Mouse (Mus musculus) left cerebral cortex, adult 18-20 months (tissue): ENCODE data around the gene Card9. TPM values are rescaled to one million over a fixed set of nuclear protein-coding genes. Genes with fewer than 3 reads are reported as not detected.

ENCODE experiments used
- DNase-seq, 2 experiments: peaks; one replicate each; pipeline ENCODE4 v3.0.0; 2021 to 2022; ENCODE audit warnings: low spot score in 2 of 2, mixed read lengths in 1 of 2
- total RNA-seq, 2 experiments: library from RNA; stranded (reverse); gene quantifications; 2 replicates each; pipeline ENCODE4 v1.2.3; 2021

The Card9 gene
- total RNA-seq, 2 experiments from 2014 or later: 1.2 to 2.6 TPM

DNA sequence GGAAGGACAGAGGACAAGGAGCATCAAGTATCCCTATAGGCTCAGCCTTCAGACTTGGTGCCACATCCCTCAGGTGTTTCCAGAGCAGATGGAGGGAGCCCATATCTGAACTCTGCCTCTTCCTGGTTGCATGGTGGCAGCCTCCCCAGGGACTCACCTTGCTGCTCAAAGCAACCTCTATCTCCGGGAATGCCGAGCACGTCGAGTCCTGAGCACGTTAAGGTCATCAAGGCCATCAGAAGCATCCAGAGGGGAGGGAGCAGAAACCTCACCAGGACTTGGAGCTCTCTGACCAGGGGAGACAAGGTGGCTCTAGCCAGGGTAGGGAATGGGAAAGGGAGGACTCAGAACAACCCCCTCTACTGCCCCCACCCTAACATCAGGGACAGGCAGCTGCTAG lies 2.8 kb upstream of the Card9 start:
- DNase-seq: no peak

DNA sequence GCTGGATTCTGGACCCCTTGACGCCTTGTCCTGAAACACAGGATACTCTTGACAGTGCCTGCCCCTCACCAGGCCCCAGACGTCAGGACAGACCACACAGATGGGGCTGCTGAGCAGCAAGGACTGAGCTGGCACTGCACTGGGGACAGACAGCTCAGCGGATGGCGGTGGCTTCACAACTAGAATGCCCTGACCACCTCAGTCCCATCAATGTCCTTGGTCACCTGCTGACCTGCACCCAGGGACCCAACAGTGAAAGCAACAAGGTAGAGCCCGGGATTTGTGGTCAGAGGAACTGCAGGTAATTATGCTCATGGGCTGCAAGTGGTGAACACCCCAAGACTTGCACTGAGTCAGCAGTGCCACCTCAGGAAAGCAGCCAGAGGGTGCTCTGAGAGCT lies 2.3 kb upstream of the Card9 start:
- no peak for DNase-seq

DNA sequence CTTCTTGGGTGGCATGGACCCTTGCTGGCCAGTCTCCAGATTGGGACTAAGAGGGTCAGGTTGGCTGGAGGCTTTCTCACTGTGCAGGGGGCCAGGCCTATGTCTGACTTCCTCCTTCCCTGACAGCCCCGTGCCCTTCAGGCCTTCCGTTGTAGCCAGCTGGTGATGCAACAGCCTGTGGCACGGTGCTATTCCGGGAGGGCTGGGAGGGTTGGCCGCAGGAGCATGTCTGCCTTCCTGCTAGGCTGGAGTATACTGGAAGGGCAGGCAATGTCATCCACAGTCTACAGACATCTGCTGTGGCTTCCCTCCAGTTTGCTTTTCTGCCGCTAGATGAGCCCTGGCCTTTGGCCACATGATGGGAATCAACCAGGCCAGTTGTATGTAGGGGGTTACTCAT lies 735 bp downstream of the Card9 start:
- DNase-seq: peak in 1 of 2 experiments; percentile 1

DNA sequence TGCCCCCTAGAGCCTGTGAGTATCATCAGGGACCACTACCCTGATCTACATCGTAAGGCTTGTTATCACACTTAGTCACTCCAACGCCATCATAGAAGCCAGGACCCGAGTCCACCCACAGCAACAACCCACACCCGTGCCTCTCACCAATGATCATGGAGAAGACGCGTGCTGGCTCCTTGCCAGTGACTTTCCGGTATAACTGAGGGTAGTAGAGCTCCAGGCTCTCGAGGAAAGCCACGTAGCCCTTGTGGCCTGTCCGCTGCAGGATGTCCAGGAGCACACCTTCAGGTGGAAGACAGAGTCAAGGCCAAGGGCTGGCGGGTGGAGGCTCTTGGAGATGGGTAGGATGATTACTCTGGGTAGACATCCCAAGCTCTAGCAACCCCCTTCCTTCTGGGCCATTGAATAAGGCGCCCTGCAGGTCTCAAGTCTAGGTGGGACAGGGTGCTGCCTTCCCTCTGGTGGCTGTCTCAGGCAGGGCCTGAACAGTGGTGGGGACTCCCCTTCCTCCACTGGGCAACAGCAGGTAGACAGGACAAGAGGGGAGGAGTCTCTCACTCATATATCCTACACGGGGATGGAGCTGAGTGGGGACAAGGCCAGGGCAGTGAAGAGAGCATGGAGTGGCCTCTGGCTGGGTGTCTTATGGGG lies 1.9 kb downstream of the Card9 start:
- peak in 1 of 2 experiments; percentile 7 for DNase-seq

GRCm38 (mm10) chr2:26357484-26357883 lies 3.2 kb downstream of the Card9 start:
- no peak for DNase-seq

DNA sequence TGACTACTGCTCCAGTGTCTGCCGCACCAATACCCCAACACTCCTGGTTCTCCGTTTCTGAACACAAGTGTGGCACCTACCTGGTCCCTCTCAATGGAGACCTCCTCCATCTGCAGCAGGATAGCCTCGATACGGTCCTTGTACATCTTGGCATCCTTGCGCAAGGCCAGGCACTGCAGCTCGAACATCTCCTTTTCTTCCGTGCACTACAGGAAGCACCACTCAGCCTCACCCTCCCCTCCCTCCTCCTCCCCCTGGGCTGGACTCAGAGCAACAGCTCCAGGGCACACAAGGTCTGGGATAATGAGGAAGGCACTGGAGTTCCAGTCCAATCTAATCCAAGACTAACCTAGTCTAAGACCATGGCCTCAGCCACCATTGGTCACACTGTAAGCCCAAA lies 4.0 kb downstream of the Card9 start:
- DNase-seq: no peak

DNA sequence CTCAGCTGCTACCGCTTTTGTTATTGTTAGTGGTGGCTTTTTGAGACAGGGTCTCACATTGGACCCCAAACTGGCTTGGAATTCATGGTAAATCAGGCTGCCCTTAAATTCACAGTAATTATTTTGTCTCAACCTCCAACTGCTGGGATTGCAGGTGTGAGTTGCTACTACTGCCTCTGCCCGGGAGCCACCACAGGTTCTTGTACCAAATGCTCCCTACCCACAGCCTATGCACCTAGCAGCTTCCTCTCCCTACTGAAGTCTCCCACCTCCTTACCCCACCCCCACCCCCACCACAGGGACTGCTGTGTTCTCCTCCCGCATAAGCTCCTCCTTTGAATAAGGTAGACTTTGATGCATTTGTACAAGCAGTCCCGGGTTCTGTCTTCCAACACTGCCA lies 4.5 kb downstream of the Card9 start:
- no peak for DNase-seq

GRCm38 (mm10) chr2:26354401-26354800 lies 6.3 kb downstream of the Card9 start:
- no peak for DNase-seq

- peak in 1 of 2 experiments; percentile 4 for DNase-seq
Observed at GRCm38 (mm10) chr2:26353066-26353980, 7.4 kb downstream of the Card9 start.

DNA sequence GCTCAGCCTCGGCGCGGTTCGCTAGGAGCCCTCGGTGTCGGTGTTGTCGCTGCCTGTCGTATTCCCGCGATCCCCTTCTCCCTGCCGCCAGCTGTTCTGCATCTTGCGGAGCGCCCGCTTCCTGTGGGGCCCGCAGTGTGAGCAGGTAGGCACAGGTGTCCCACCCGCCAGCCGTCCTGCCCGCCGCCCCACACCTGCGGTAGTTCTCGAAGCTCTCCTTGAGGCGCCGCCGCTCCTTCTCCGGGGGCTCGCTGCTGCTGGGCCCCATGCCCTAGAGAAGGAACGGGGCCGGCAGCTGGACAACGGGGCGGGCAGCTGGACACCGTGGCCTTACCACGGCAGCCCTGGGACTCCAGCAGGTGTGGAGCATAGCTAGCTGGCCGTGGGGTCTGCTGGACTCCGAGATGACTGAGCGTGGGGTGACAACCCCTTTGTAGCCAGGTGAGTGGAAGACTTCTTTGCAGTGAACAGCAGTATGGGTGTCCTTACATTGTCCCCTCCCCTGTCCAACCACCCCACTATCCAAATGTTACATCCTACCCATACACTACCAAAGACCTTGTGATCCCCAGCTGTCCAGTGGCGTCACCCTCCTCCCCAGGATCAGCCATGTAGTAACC lies 8.3 kb downstream of the Card9 start:
- DNase-seq: peak in 1 of 2 experiments; percentile 9

DNA sequence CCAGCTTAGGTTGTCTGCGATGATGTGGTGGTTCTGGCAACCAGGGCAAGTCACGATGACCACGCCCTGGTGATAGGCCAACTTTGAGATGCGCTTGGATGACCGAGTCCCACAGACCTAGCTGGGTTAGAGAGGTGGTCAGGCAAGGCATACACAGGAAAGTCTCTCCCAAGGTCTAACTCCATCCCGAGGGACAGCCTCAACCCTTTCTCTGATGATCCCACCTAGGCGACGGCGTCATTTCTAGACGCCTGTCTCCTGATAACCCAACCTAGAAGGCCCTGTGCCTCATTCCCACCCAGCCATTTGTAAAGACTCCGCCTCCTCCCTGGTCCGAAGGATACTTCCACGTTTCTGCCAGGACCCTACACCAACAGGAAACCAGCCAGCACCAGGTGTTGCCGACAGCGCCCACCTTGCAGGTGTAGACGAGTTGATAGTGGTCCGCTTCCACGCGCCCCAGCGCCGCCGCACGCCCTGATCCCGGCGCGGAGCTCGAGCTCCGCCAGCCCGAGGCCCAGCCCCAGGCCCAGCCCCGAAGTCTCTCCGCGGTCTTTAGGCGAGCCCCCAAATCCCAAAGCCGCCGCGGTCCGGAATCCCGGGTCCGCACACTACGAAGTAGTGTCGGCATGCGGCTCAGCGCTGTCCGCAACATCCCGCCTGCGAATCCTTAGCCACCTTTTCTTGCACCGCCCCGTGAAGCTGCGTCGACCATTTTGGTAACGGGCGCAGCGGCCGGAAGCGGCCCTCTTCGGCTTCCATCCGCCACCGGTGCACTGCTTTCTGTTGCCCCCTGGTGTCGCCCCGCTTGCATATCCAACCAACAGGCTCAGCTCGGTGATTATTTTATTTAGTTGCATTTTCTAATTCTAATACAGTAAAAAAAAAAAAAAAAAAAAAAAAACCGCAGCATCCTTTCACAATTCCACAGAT lies 9.1 kb downstream of the Card9 start, which contains the start of gene Dnlz:
Gene Dnlz (minus strand): TSS at position 753 of the 933 bp plus-strand sequence.
- DNase-seq: peak; percentile 93 to 95

DNA sequence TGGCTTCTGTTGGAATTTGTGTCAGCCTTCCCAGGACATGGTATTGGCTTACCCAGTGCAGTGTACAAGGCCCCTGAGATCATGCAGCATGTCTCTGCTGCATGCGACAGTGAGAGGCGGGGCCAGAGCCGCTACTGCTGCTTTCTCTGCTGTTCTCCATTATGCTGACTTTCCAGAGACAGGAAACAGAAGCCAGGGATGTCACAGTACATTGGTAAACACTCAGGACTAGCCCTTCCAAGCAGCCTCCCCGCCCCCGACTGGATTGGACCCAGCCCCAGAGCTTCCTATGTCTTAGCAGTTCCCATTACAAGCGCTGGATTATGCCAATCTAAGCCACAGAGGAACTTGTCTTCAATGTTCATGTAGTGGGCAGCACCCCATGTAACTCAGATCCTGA lies 12.5 kb downstream of the Card9 start:
- DNase-seq: no peak

- no peak for DNase-seq
Observed at GRCm38 (mm10) chr2:26342609-26343490, 17.9 kb downstream of the Card9 start.

GRCm38 (mm10) chr2:26342044-26342443 lies 18.7 kb downstream of the Card9 start:
- DNase-seq: peak; percentile 75 to 78

GRCm38 (mm10) chr2:26341510-26341981 lies 19.2 kb downstream of the Card9 start:
- DNase-seq: peak; percentile 31 to 63

- no peak for DNase-seq
Observed at GRCm38 (mm10) chr2:26339204-26339551, 21.5 kb downstream of the Card9 start.

DNA sequence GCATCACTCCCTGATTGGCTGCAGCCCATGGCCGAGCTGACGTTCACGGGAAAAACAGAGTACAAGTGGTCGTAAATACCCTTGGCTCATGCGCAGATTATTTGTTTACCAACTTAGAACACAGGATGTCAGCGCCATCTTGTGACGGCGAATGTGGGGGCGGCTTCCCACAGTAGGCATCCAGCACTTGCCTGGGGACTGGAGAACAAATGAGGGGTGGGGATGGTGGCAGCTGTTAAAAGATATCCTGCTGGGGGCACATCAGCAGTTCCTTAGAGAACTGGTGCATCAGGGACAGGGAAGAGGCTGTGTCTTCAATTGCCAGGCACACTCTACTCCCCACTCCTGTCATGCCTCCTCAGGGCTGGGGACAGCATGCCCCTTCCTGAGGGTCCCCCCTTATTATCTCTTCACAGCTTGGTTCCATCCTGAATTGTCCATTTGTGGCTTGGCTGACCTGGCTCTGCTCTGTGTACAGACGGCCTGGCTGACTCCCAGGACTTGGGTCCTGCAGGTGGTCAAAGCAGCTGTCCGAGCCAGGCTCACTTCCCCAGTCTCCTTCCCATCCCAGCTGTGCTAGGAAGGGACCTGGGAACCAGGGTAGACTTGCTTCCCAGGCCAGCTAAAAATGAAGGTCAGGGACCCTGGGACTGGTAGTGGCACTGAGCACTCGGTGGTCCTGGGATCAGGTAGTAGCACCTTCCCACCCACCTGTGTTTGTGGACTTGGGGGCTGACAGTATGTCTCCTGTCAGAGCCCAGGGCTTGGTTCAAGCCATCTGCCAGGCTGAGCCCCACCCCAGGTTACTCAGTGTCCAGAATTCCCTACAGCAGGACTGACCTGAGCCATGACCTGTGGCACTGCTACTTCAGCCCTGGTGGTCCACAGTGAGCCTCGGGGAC lies 22.2 kb downstream of the Card9 start:
- DNase-seq: no peak

DNA sequence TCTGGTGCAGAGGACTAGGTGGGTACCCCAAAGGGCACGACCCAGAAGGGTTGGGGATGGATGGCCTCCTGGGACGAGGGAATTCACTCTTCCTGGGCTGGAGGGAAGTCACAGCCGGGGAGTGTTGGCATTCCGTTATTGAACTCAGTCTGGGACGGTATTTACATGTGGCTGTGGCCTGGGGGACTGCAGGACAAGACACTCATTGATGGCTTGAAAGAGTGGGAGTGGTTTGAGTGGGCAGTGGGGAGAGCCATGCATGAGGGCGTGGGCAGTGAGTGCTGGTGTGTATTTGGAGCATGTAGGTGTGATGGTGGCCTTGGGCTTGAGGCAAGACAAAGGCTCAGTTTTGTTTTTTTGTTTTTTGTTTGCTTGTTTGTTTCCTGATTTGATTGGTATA lies 30.0 kb downstream of the Card9 start:
- DNase-seq: no peak

GRCm38 (mm10) chr2:26330056-26330468 lies 30.7 kb downstream of the Card9 start:
- no peak for DNase-seq
